Mouse (Mus musculus) embryonic facial prominence, embryonic 12.5 days (tissue): ENCODE measurements around the gene Plk3. TPM values are rescaled to one million over a fixed set of nuclear protein-coding genes. Genes with fewer than 3 reads are reported as not detected.

Experiments used
- ATAC-seq: fragments of 200-750 bp; cut with Nextera tagmentation; 2 replicates; pipeline ENCODE4 v1.8.0; 2017; ENCODE audit not compliant: insufficient number of reproducible peaks, insufficient read depth, low FRiP score, low TSS enrichment
- H3K27ac ChIP-seq: fragments of 300-500 bp; sonication (generic); 2 replicates; pipeline ENCODE4 v1.5.1; 2016; ENCODE audit warnings: mild to moderate bottlenecking
- H3K27me3 ChIP-seq: fragments of 300-500 bp; sonication (generic); 2 replicates; pipeline ENCODE4 v1.6.1; 2016; ENCODE audit warnings: mild to moderate bottlenecking, moderate library complexity
- H3K36me3 ChIP-seq: fragments of 300-500 bp; sonication (generic); 2 replicates; pipeline ENCODE4 v1.6.1; 2016; ENCODE audit warnings: mild to moderate bottlenecking
- H3K4me1 ChIP-seq: fragments of 300-500 bp; sonication (generic); 2 replicates; pipeline ENCODE4 v1.6.1; 2016
- H3K4me2 ChIP-seq: fragments of 300-500 bp; sonication (generic); replicated peaks from 2 replicates; pipeline ENCODE4 v1.6.1; 2016; ENCODE audit warnings: mild to moderate bottlenecking, moderate library complexity
- H3K4me3 ChIP-seq: fragments of 300-500 bp; sonication (generic); 2 replicates; pipeline ENCODE4 v1.5.1; 2016; ENCODE audit warnings: mild to moderate bottlenecking
- H3K9ac ChIP-seq: fragments of 300-500 bp; sonication (generic); 2 replicates; pipeline ENCODE4 v1.6.1; 2016; ENCODE audit warnings: mild to moderate bottlenecking, moderate library complexity
- H3K9me3 ChIP-seq: fragments of 300-500 bp; sonication (generic); 2 replicates; pipeline ENCODE4 v1.6.1; 2016; ENCODE audit warnings: mild to moderate bottlenecking, moderate library complexity
- WGBS: fragments of 180-500 bp; shearing (Covaris S2); methylation state at CpG from one replicate; pipeline ENCODE4 v1.1.7; 2016; 5-methylcytosine and 5-hydroxymethylcytosine counted together
- polyA plus RNA-seq: library from polyadenylated mRNA; unstranded; fragments of >200 nt; fragmentation: Nextera tagmentation; extraction: Ambion mirVana; gene quantifications from 2 replicates; pipeline ENCODE4 v1.2.1, GENCODE M21; 2016

Plk3 gene
- polyA plus RNA-seq, 1 experiment from 2014 or later, result 5.0 TPM

- Histone ChIP-seq H3K27me3 (no peaks in the 10 kb centered on the region), H3K4me1 (peaks cover 24% of the 10 kb centered on the region), H3K4me2 (no peak overlapping the region), H3K9me3 (no peaks in the 10 kb centered on the region), H3K27ac (no peak overlapping the region), H3K36me3 (peaks cover 60% of the 10 kb centered on the region), H3K4me3 (no peak overlapping the region), H3K9ac (no peak overlapping the region)
- no peak for ATAC-seq
- 80% methylated on average over 1 of the region's 1 CpGs for WGBS
These were observed 17.7 kb upstream of the Plk3 start for GRCm38 (mm10) chr4:117151416-117151815.

GRCm38 (mm10) chr4:117150212-117150733 lies 16.5 kb upstream of the Plk3 start:
- Histone ChIP-seq H3K4me2 (no peak overlapping the region), H3K27ac (no peak overlapping the region), H3K9ac (no peak overlapping the region), H3K36me3 (peaks cover 60% of the 10 kb centered on the region), H3K9me3 (no peaks in the 10 kb centered on the region), H3K27me3 (no peaks in the 10 kb centered on the region), H3K4me3 (no peak overlapping the region), H3K4me1 (peaks cover 24% of the 10 kb centered on the region)
- 87% methylated on average over 6 of the region's 6 CpGs for WGBS
- no peak for ATAC-seq

GRCm38 (mm10) chr4:117149291-117150211 lies 15.8 kb upstream of the Plk3 start:
- no peak overlapping the region for H3K9ac ChIP-seq
- no peak overlapping the region for H3K4me2 ChIP-seq
- no peaks in the 10 kb centered on the region for H3K27me3 ChIP-seq
- no peaks in the 10 kb centered on the region for H3K9me3 ChIP-seq
- 69% methylated on average over 6 of the region's 6 CpGs for WGBS
- H3K4me1 ChIP-seq, result peaks cover 18% of the 10 kb centered on the region
- H3K36me3 ChIP-seq, result peaks cover 58% of the 10 kb centered on the region
- 0 out of 2 replicates have a peak overlapping the region, but pooled peaks have one; percentile 42 for H3K27ac ChIP-seq
- no peak overlapping the region for H3K4me3 ChIP-seq
- ATAC-seq, result no peak

- peaks cover 50% of the 10 kb centered on the region for H3K36me3 ChIP-seq
- ATAC-seq, result no peak
- peak overlapping the region; percentile 42; the same call in 1 of the 2 replicates for H3K27ac ChIP-seq
- WGBS, result 72% methylated on average over 24 of the region's 24 CpGs
- H3K4me2 ChIP-seq, result no peak overlapping the region
- H3K9me3 ChIP-seq, result no peaks in the 10 kb centered on the region
- H3K4me1 ChIP-seq, result peaks cover 10% of the 10 kb centered on the region; the same call in 1 of the 2 replicates
- H3K9ac ChIP-seq, result no peak overlapping the region
- H3K27me3 ChIP-seq, result no peaks in the 10 kb centered on the region
- H3K4me3 ChIP-seq, result no peak overlapping the region
These were observed 15.1 kb upstream of the Plk3 start for GRCm38 (mm10) chr4:117148815-117149214.

GRCm38 (mm10) chr4:117148047-117148713 lies 14.4 kb upstream of the Plk3 start:
- H3K27ac ChIP-seq, result no peak overlapping the region
- no peak overlapping the region for H3K9ac ChIP-seq
- no peaks in the 10 kb centered on the region for H3K9me3 ChIP-seq
- no peak for ATAC-seq
- no peak overlapping the region for H3K4me3 ChIP-seq
- 87% methylated on average over 18 of the region's 18 CpGs for WGBS
- H3K27me3 ChIP-seq, result no peaks in the 10 kb centered on the region
- H3K4me1 ChIP-seq, result 0 out of 2 replicates have a peak, but pooled peaks cover 4% of the 10 kb centered on the region
- peaks cover 44% of the 10 kb centered on the region for H3K36me3 ChIP-seq
- no peak overlapping the region for H3K4me2 ChIP-seq

GRCm38 (mm10) chr4:117146176-117146575 lies 12.4 kb upstream of the Plk3 start:
- no peaks in the 10 kb centered on the region for H3K9me3 ChIP-seq
- H3K4me3 ChIP-seq, result no peak overlapping the region
- no peak overlapping the region for H3K27ac ChIP-seq
- peaks cover 2% of the 10 kb centered on the region; the same call in 1 of the 2 replicates for H3K4me1 ChIP-seq
- H3K9ac ChIP-seq, result no peak overlapping the region
- H3K36me3 ChIP-seq, result peaks cover 26% of the 10 kb centered on the region
- WGBS, result 27% methylated on average over 15 of the region's 15 CpGs
- no peaks in the 10 kb centered on the region for H3K27me3 ChIP-seq
- no peak overlapping the region for H3K4me2 ChIP-seq
- ATAC-seq, result no peak

- no peak overlapping the region for H3K27ac ChIP-seq
- H3K9me3 ChIP-seq, result no peaks in the 10 kb centered on the region
These were observed 11.5 kb upstream of the Plk3 start for GRCm38 (mm10) chr4:117145248-117145647.

GRCm38 (mm10) chr4:117143023-117143422 lies 9.3 kb upstream of the Plk3 start:
- Histone ChIP-seq H3K36me3 (no peaks in the 10 kb centered on the region), H3K9ac (no peak overlapping the region; the same call in 1 of the 2 replicates), H3K9me3 (no peaks in the 10 kb centered on the region), H3K27ac (no peak overlapping the region), H3K4me3 (no peak overlapping the region), H3K4me1 (peaks cover 3% of the 10 kb centered on the region; the same call in 1 of the 2 replicates), H3K27me3 (no peaks in the 10 kb centered on the region), H3K4me2 (no peak overlapping the region)
- no peak for ATAC-seq
- 70% methylated on average over 7 of the region's 7 CpGs for WGBS

More at GRCm38 (mm10) chr4:117145248-117145647, 11.5 kb upstream of the Plk3 start:
- ATAC-seq, result no peak
- H3K4me3 ChIP-seq, result no peak overlapping the region
- H3K27me3 ChIP-seq, result no peaks in the 10 kb centered on the region
- peaks cover 17% of the 10 kb centered on the region for H3K36me3 ChIP-seq
- H3K9ac ChIP-seq, result no peak overlapping the region
- H3K4me2 ChIP-seq, result no peak overlapping the region
- WGBS, result 94% methylated on average over 13 of the region's 13 CpGs
- H3K4me1 ChIP-seq, result peaks cover 3% of the 10 kb centered on the region; the same call in 1 of the 2 replicates

- Histone ChIP-seq H3K4me3 (no peak overlapping the region), H3K27me3 (no peaks in the 10 kb centered on the region), H3K9ac (no peak overlapping the region), H3K4me2 (no peak overlapping the region), H3K36me3 (no peaks in the 10 kb centered on the region), H3K9me3 (no peaks in the 10 kb centered on the region), H3K4me1 (peaks cover 3% of the 10 kb centered on the region; the same call in 1 of the 2 replicates), H3K27ac (no peak overlapping the region)
- ATAC-seq, result no peak
- WGBS, result 35% methylated on average over 4 of the region's 4 CpGs
These were observed 6.8 kb upstream of the Plk3 start for GRCm38 (mm10) chr4:117140613-117141012.

- no peak overlapping the region for H3K4me2 ChIP-seq
- no peaks in the 10 kb centered on the region for H3K27me3 ChIP-seq
- no peak overlapping the region for H3K4me3 ChIP-seq
- ATAC-seq, result no peak
- H3K4me1 ChIP-seq, result peaks cover 5% of the 10 kb centered on the region; the same call in 1 of the 2 replicates
- 2% methylated on average over 2 of the region's 2 CpGs for WGBS
- no peak overlapping the region for H3K9ac ChIP-seq
- H3K36me3 ChIP-seq, result no peaks in the 10 kb centered on the region
- no peak overlapping the region for H3K27ac ChIP-seq
- no peaks in the 10 kb centered on the region for H3K9me3 ChIP-seq
These were observed 5.5 kb upstream of the Plk3 start for GRCm38 (mm10) chr4:117139217-117139612.

GRCm38 (mm10) chr4:117138295-117139216 lies 4.8 kb upstream of the Plk3 start:
- Histone ChIP-seq H3K27me3 (no peaks in the 10 kb centered on the region; the same call in 1 of the 2 replicates), H3K4me1 (peaks cover 7% of the 10 kb centered on the region; the same call in 1 of the 2 replicates), H3K9ac (no peak overlapping the region), H3K27ac (no peak overlapping the region), H3K4me2 (no peak overlapping the region), H3K36me3 (no peaks in the 10 kb centered on the region), H3K4me3 (no peak overlapping the region), H3K9me3 (no peaks in the 10 kb centered on the region)
- no peak for ATAC-seq
- WGBS, result 69% methylated on average over 16 of the region's 17 CpGs
